11 mouse cellular contexts compared by ENCODE assay signal in the genomic region with DNA sequence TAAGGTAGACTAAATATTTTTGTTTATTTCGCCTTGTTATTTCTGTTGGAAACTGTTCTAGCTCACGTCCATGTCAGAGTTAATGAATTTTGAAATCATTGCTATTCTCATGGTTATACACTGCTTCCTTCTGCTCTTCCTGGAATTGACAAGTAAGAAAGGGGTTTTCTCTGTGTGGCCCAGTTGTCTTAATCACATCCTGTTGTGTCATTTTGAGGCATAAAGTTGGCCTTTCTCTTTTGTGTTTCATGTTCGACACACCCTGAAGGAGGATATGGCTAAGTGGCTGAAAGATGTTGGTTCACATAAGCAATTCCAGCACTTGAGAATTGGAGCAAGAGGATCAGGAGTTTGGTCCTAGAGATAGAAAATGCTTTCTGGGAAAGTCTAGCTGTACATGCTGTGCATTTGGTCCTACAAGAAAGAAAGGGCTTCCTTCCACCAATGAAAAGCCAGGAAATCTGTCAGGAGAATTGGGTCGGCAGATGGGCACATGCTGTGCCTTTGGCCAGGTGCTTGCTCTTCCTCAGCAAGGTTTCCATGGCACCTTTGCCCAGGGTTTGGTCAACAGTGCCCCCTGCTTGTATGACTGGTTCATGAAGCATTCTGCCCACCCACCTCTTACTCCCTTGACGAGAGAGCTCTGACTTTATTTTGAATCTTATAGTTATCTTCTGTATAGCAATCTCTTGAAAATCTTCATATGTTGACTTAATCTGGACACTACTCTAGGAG. TPM values are rescaled to one million over a fixed set of nuclear protein-coding genes. Genes with fewer than 3 reads are reported as not detected.
A peak's percentile ranks its signal among the peaks of the same experiment; 100 is the strongest.
DNase-seq lines count a peak whose midpoint lies in the region; ATAC-seq and TF ChIP-seq lines count a peak whose summit lies in the region.
"Had no signal": no experiment of that assay in that cellular context is flagged by ENCODE, and none has a peak within 500 bp of the region (broad histone marks: within the 10 kb centered on the region; RNA-seq: fewer than 3 reads in every experiment).

No protein-coding gene starts in this region.

- no peak for ATAC-seq in kidney, postnatal 0 days (replicated peaks; ENCODE audit: low FRiP score, low read depth)
- ATAC-seq in kidney, embryonic 14.5 days (ENCODE audit: low FRiP score, low TSS enrichment): no peak
- no peak for ATAC-seq in lung, embryonic 14.5 days (ENCODE audit: insufficient read depth)
- no peak for ATAC-seq in CD4-positive, CD25-positive, alpha-beta regulatory T cell, adult 4 months
- no peak for ATAC-seq in hindbrain, embryonic 13.5 days (ENCODE audit: low FRiP score)
- ATAC-seq: hindbrain, embryonic 16.5 days had no signal

- H3K36me3 ChIP-seq in kidney, postnatal 0 days (ENCODE audit: insufficient read depth, low read length): no peaks in the 10 kb centered on the region
- H3K36me3 ChIP-seq in kidney, embryonic 14.5 days (ENCODE audit: control insufficient read depth, insufficient read depth, low read length): no peaks in the 10 kb centered on the region
- no peaks in the 10 kb centered on the region for H3K36me3 ChIP-seq in lung, embryonic 14.5 days (ENCODE audit: insufficient read depth)
- no peaks in the 10 kb centered on the region for H3K36me3 ChIP-seq in hindbrain, embryonic 13.5 days
- H3K36me3 ChIP-seq: forebrain, embryonic 12.5 days; neural tube, embryonic 13.5 days had no signal

- no peak overlapping the region for H3K27ac ChIP-seq in kidney, postnatal 0 days
- H3K27ac ChIP-seq in kidney, embryonic 14.5 days (ENCODE audit: low read depth, low read length): no peak overlapping the region
- no peak overlapping the region for H3K27ac ChIP-seq in cerebellum, adult 2 months (ENCODE audit: insufficient read depth, low read length)
- no peak overlapping the region for H3K27ac ChIP-seq in lung, embryonic 14.5 days (ENCODE audit: low read depth)
- H3K27ac ChIP-seq in hindbrain, embryonic 13.5 days: no peak overlapping the region
- H3K27ac ChIP-seq: forebrain, embryonic 12.5 days; neural tube, embryonic 13.5 days had no signal

- WGBS in kidney, postnatal 0 days: 70% methylated on average over 5 of the region's 5 CpGs
- WGBS in kidney, embryonic 14.5 days: 69% methylated on average over 5 of the region's 5 CpGs
- 44% methylated on average over 5 of the region's 5 CpGs for WGBS in cerebellum, adult 2 months
- WGBS in lung, embryonic 14.5 days: 64% methylated on average over 5 of the region's 5 CpGs
- 80% methylated on average over 5 of the region's 5 CpGs for WGBS in hindbrain, embryonic 13.5 days

- no peak for TF ChIP-seq POLR2A in cerebellum, adult 2 months (IDR thresholded peaks at IDR 0.05; ENCODE audit: borderline replicate concordance, insufficient read depth, low read length)

- no peak for DNase-seq in kidney, postnatal 0 days (ENCODE audit: low spot score)
- peak; percentile 5 for DNase-seq in Muller cell, postnatal 12 days (ENCODE audit: inconsistent ontology term)
- DNase-seq in cerebellum, adult 2 months: peak; percentile 69 to 84
- peak; percentile 30 for DNase-seq in lung, embryonic 14.5 days
- DNase-seq in layer of hippocampus, adult 9-10 months (ENCODE audit: low spot score): no peak

- H3K4me2 ChIP-seq in kidney, postnatal 0 days (ENCODE audit: low read length): no peak overlapping the region
- H3K4me2 ChIP-seq in kidney, embryonic 14.5 days (replicated peaks; ENCODE audit: low read depth, low read length): no peak overlapping the region
- H3K4me2 ChIP-seq in lung, embryonic 14.5 days: no peak overlapping the region
- no peak overlapping the region for H3K4me2 ChIP-seq in hindbrain, embryonic 13.5 days
- H3K4me2 ChIP-seq: forebrain, embryonic 12.5 days; neural tube, embryonic 13.5 days had no signal

- H3K27me3 ChIP-seq in kidney, postnatal 0 days (ENCODE audit: insufficient read depth, low read length): no peaks in the 10 kb centered on the region
- H3K27me3 ChIP-seq in kidney, embryonic 14.5 days (ENCODE audit: control insufficient read depth, insufficient read depth, low read length): no peaks in the 10 kb centered on the region
- H3K27me3 ChIP-seq in cerebellum, adult 2 months (ENCODE audit: control insufficient read depth, insufficient read depth, low read length): no peaks in the 10 kb centered on the region
- no peaks in the 10 kb centered on the region for H3K27me3 ChIP-seq in lung, embryonic 14.5 days (ENCODE audit: insufficient read depth, low read length)
- no peaks in the 10 kb centered on the region for H3K27me3 ChIP-seq in hindbrain, embryonic 13.5 days
- H3K27me3 ChIP-seq: forebrain, embryonic 12.5 days; neural tube, embryonic 13.5 days had no signal

- peak; percentile 68 for TF ChIP-seq CTCF in kidney, postnatal 0 days (IDR thresholded peaks at IDR 0.05; ENCODE audit: low read depth)
- TF ChIP-seq CTCF in cerebellum, adult 2 months (IDR thresholded peaks at IDR 0.05; ENCODE audit: borderline replicate concordance, insufficient read depth, low read depth, low read length): peak; percentile 69
- peak; percentile 51 for TF ChIP-seq CTCF in lung, embryonic 14.5 days (IDR thresholded peaks at IDR 0.05; ENCODE audit: low read depth)

- no peaks in the 10 kb centered on the region for H3K9me3 ChIP-seq in kidney, postnatal 0 days (replicated peaks; ENCODE audit: low read length)
- no peaks in the 10 kb centered on the region for H3K9me3 ChIP-seq in kidney, embryonic 14.5 days (ENCODE audit: control insufficient read depth, low read length)
- H3K9me3 ChIP-seq in lung, embryonic 14.5 days (ENCODE audit: low read depth, low read length): no peaks in the 10 kb centered on the region
- no peaks in the 10 kb centered on the region for H3K9me3 ChIP-seq in hindbrain, embryonic 13.5 days
- H3K9me3 ChIP-seq: forebrain, embryonic 12.5 days; neural tube, embryonic 13.5 days had no signal

- no peak overlapping the region for H3K9ac ChIP-seq in kidney, postnatal 0 days (ENCODE audit: low read depth, low read length)
- no peak overlapping the region for H3K9ac ChIP-seq in kidney, embryonic 14.5 days (ENCODE audit: low read depth, low read length)
- H3K9ac ChIP-seq in lung, embryonic 14.5 days: no peak overlapping the region
- H3K9ac ChIP-seq in hindbrain, embryonic 13.5 days: no peak overlapping the region
- H3K9ac ChIP-seq: forebrain, embryonic 12.5 days; neural tube, embryonic 13.5 days had no signal

- no peak overlapping the region for H3K4me3 ChIP-seq in kidney, postnatal 0 days (replicated peaks; ENCODE audit: low read depth, low read length)
- no peak overlapping the region for H3K4me3 ChIP-seq in kidney, embryonic 14.5 days (ENCODE audit: low read length)
- no peak overlapping the region for H3K4me3 ChIP-seq in cerebellum, adult 2 months (replicated peaks; ENCODE audit: insufficient read depth, low read depth, low read length)
- H3K4me3 ChIP-seq in lung, embryonic 14.5 days (ENCODE audit: low read depth, low read length): no peak overlapping the region
- H3K4me3 ChIP-seq in hindbrain, embryonic 13.5 days: no peak overlapping the region
- H3K4me3 ChIP-seq: forebrain, embryonic 12.5 days; neural tube, embryonic 13.5 days had no signal

- H3K4me1 ChIP-seq in kidney, postnatal 0 days (replicated peaks; ENCODE audit: insufficient read depth, low read length): no peaks in the 10 kb centered on the region
- no peaks in the 10 kb centered on the region for H3K4me1 ChIP-seq in kidney, embryonic 14.5 days (ENCODE audit: control insufficient read depth, insufficient read depth, low read length)
- peaks cover 5% of the 10 kb centered on the region; the same call in 1 of the 2 replicates for H3K4me1 ChIP-seq in cerebellum, adult 2 months (ENCODE audit: control insufficient read depth, insufficient read depth, low read length)
- no peaks in the 10 kb centered on the region for H3K4me1 ChIP-seq in lung, embryonic 14.5 days (ENCODE audit: insufficient read depth)
- no peaks in the 10 kb centered on the region for H3K4me1 ChIP-seq in hindbrain, embryonic 13.5 days (replicated peaks)
- H3K4me1 ChIP-seq: forebrain, embryonic 12.5 days; neural tube, embryonic 13.5 days had no signal

RNA-seq across cellular contexts. Expression of a gene that starts 8.6 kb away (rescaled TPM):
- 18.7 and 22.2 TPM in 2 replicates for polyA plus RNA-seq in kidney, postnatal 0 days (2015; fragmentation: Nextera tagmentation; extraction: Ambion mirVana)
- 8.6 and 10.4 TPM in 2 replicates for polyA plus RNA-seq in kidney, embryonic 14.5 days (2014; fragmentation: Nextera tagmentation; extraction: Ambion mirVana)
- polyA plus RNA-seq in cerebellum, adult 2 months (2012; rRNA removed): 1.3 and 2.5 TPM in 2 replicates
- 10.9 and 11.7 TPM in 2 replicates for polyA plus RNA-seq in lung, embryonic 14.5 days (2014; fragmentation: Nextera tagmentation; extraction: Ambion mirVana)
- not detected for polyA plus RNA-seq in CD4-positive, CD25-positive, alpha-beta regulatory T cell, adult 4 months (2017; shearing (Covaris generic))
- 2.0 and 2.8 TPM in 2 replicates for polyA plus RNA-seq in hindbrain, embryonic 13.5 days (2015; fragmentation: Nextera tagmentation; extraction: Ambion mirVana)

Comparison
In these comparisons a context has a peak if more than half of its experiments do, and no peak if none do; other contexts are left out.
1. DNase-seq: peak in Muller cell, postnatal 12 days (single experiment), cerebellum, adult 2 months (2 of 2) and lung, embryonic 14.5 days (single experiment); none in kidney, postnatal 0 days (single experiment) and layer of hippocampus, adult 9-10 months (single experiment).
2. Peak in every context shown above with its lines, with median percentiles within 50 percentile points of each other: CTCF ChIP-seq.